Mouse (Mus musculus) G1E-ER4 (cell line): ENCODE measurements around the gene Hmgcl. TPM values are rescaled to one million over a fixed set of nuclear protein-coding genes. Genes with fewer than 3 reads are reported as not detected.

Experiments used
- GATA1 ChIP-seq: IDR thresholded peaks from one replicate; pipeline ENCODE4 v1.8.0; 2012; ENCODE audit warnings: low read length, inconsistent platforms
- polyA plus RNA-seq: library from polyadenylated mRNA; stranded (reverse); fragments of >175 nt; gene quantifications from 2 replicates; pipeline ENCODE4 v1.2.3, GENCODE M21; 2012

Gene Hmgcl
- 34.3 and 39.4 TPM in 2 replicates for polyA plus RNA-seq

- TF ChIP-seq GATA1, result no peak
Observed at GRCm38 (mm10) chr4:135946278-135946658, at the start of gene Hmgcl. Hmgcl (plus strand) TSS chr4:135946448.

- TF ChIP-seq GATA1, result peak; percentile 72
Observed at GRCm38 (mm10) chr4:135898380-135899049, 47.7 kb upstream of the Hmgcl start.

GRCm38 (mm10) chr4:135899050-135899448 is 47.2 kb upstream of the Hmgcl start:
- TF ChIP-seq GATA1, result no peak

- TF ChIP-seq GATA1, result no peak
Observed at GRCm38 (mm10) chr4:135900008-135900407, 46.2 kb upstream of the Hmgcl start.

- TF ChIP-seq GATA1, result no peak
Observed at GRCm38 (mm10) chr4:135902606-135903242, 43.5 kb upstream of the Hmgcl start.

- no peak for TF ChIP-seq GATA1
Observed at GRCm38 (mm10) chr4:135904810-135905209, 41.4 kb upstream of the Hmgcl start.

GRCm38 (mm10) chr4:135906633-135907032 is 39.6 kb upstream of the Hmgcl start:
- no peak for TF ChIP-seq GATA1

GRCm38 (mm10) chr4:135909326-135910066 is 36.8 kb upstream of the Hmgcl start:
- TF ChIP-seq GATA1, result no peak

GRCm38 (mm10) chr4:135911531-135911930 is 34.7 kb upstream of the Hmgcl start:
- TF ChIP-seq GATA1, result no peak

- TF ChIP-seq GATA1, result no peak
Observed at GRCm38 (mm10) chr4:135912164-135912563, 34.1 kb upstream of the Hmgcl start.

- TF ChIP-seq GATA1, result no peak
Observed at GRCm38 (mm10) chr4:135912835-135913234, 33.4 kb upstream of the Hmgcl start.

GRCm38 (mm10) chr4:135913433-135913832 is 32.8 kb upstream of the Hmgcl start:
- no peak for TF ChIP-seq GATA1

- TF ChIP-seq GATA1, result no peak
Observed at GRCm38 (mm10) chr4:135918635-135919279, 27.5 kb upstream of the Hmgcl start.

- TF ChIP-seq GATA1, result no peak
Observed at GRCm38 (mm10) chr4:135919280-135919639, 27.0 kb upstream of the Hmgcl start.

- TF ChIP-seq GATA1, result no peak
Observed at GRCm38 (mm10) chr4:135920304-135921241, 25.7 kb upstream of the Hmgcl start, which contains the start of gene Fuca1. Fuca1 (plus strand) TSS chr4:135920735.
